Mouse (Mus musculus): Measurements from ENCODE around the gene Ager.

Ager gene

DNA sequence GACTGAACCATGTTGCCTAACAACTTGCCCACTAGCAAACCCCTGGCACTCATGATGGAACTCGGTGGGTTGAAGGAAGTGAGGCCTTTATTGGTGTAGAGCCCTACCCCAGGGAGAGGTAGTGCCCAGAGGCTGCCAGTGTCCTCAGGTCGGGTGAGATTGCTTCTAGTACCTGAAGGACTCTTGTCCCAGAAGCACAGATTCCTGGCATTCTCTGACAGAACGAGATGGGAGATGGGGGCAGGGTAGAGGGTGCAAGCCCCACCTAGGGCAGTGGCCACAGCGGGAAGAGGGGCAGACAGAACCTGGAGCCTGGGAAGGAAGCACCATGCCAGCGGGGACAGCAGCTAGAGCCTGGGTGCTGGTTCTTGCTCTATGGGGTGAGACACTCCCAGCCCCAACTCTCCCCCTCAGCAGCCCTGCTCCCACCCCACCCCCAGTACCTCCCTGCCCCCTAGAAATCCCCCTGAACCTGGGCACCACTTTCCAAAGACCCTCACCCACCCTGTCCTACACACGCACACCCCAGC is at the start of gene Ager:
Gene Ager (plus strand): TSS at position 297 of the 530 bp plus-strand sequence.
- DNase-seq (ENCODE audit: extremely low read depth, insufficient read length, low spot score) = no peak

- no peak for DNase-seq (ENCODE audit: extremely low read depth, insufficient read length, low spot score)
Measured at GRCm38 (mm10) chr17:34549156-34549555, 48.5 kb upstream of the Ager start.

- DNase-seq (ENCODE audit: extremely low read depth, insufficient read length, low spot score) = no peak
Measured at GRCm38 (mm10) chr17:34549843-34550242, 47.8 kb upstream of the Ager start.

DNA sequence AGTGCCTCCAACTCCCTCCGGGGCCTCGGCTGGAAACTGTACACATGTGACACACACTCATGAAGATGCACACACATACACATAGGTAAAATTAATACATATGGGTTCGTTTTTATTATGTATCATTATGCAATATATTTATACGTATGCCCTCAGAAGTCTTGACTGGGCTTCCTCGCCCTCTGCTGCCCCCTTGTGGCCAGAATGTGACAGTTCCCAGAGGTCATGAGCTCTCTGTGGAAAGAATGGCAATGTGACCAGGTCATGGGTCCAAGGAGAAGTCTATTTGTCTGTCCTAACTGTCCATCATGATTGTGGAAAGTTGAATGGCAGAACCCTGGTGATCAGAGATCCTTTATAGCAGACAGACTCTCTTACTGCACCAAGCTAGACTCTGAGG is 42.2 kb upstream of the Ager start:
- no peak for DNase-seq (ENCODE audit: extremely low read depth, insufficient read length, low spot score)

GRCm38 (mm10) chr17:34556406-34556805 is 41.3 kb upstream of the Ager start:
- DNase-seq (ENCODE audit: extremely low read depth, insufficient read length, low spot score) = no peak

DNA sequence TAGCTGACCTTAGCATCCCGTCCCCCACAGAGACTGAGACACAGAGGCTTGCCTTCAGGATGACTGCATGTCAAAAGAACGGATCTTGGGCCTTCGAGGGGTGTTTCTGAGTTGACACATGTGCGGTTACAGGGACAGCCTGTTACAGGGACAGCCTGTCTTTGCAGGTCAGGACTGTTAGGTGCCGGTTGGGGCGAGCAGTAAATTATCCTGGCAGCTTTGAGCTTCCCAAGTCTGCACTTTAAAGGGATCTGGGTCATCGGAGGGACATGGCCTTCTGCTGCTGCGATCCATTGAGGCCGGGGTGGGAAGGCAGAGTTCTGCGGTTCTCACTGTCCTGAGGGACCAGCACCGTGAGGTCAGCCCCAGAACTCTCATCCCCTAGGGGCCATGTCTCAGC is 40.3 kb upstream of the Ager start:
- no peak for DNase-seq (ENCODE audit: extremely low read depth, insufficient read length, low spot score)

- DNase-seq (ENCODE audit: extremely low read depth, insufficient read length, low spot score) = no peak
Measured at GRCm38 (mm10) chr17:34559116-34559515, 38.5 kb upstream of the Ager start.

DNA sequence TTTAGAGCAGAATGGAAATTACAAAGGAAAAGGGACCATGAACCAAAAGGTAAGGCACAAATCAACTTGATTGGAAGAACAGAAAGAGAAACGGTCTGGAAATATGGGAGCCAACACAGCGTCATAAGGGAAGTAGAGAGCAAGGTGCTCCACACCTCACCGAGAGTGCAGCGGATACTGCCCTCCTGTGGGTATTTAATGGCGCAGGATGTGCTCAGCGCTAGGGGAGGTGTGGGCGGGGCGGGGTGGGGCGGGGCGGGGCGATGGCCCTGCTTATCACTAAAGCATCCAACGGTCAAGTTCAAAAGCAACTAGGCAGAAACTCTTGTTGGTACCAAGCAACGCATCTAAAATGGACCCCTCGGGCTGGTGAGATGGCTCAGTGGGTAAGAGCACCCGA is 37.8 kb upstream of the Ager start:
- DNase-seq (ENCODE audit: extremely low read depth, insufficient read length, low spot score) = no peak

DNA sequence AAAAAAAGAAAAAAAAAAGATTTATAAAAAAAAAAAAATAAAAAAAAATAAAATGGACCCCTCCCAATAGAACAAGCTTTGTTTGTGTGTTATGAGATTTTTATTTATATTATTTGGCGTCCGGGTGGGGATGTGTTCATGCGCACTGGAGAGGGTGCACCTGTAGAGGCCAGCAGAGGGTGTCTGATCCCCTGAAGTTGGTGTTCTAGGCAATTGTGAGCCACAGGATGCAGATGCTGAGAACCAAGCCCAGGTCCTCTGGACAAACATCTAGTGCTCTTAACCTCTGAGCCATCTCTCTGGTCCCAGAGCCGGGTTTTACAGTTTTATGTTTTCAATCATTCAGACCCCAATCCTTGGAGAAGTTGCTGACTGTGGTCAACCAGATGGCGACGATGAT is 37.2 kb upstream of the Ager start:
- no peak for DNase-seq (ENCODE audit: extremely low read depth, insufficient read length, low spot score)

- no peak for DNase-seq (ENCODE audit: extremely low read depth, insufficient read length, low spot score)
Measured at GRCm38 (mm10) chr17:34561200-34561599, 36.5 kb upstream of the Ager start.

- DNase-seq (ENCODE audit: extremely low read depth, insufficient read length, low spot score) = no peak
Measured at GRCm38 (mm10) chr17:34562595-34562994, 35.1 kb upstream of the Ager start.

GRCm38 (mm10) chr17:34563354-34563753 is 34.3 kb upstream of the Ager start:
- DNase-seq (ENCODE audit: extremely low read depth, insufficient read length, low spot score) = no peak

- DNase-seq (ENCODE audit: extremely low read depth, insufficient read length, low spot score) = peak; percentile 38
Measured at GRCm38 (mm10) chr17:34564003-34564421, 33.6 kb upstream of the Ager start, which contains the start of gene Notch4. Gene Notch4, plus strand, starts transcription at chr17:34564268.

- no peak for DNase-seq (ENCODE audit: extremely low read depth, insufficient read length, low spot score)
Measured at GRCm38 (mm10) chr17:34564796-34565195, 32.9 kb upstream of the Ager start.

DNA sequence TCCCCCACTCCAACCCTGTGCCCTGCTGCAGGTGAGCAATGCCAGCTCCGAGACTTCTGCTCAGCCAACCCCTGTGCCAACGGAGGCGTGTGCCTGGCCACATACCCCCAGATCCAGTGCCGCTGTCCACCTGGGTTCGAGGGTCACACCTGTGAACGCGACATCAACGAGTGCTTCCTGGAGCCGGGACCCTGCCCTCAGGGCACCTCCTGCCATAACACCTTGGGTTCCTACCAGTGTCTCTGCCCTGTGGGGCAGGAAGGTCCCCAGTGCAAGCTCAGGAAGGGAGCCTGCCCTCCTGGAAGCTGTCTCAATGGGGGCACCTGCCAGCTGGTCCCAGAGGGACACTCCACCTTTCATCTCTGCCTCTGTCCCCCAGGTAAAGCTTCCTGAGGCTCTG is 30.4 kb upstream of the Ager start:
- DNase-seq (ENCODE audit: extremely low read depth, insufficient read length, low spot score) = no peak

- no peak for DNase-seq (ENCODE audit: extremely low read depth, insufficient read length, low spot score)
Measured at GRCm38 (mm10) chr17:34568421-34568820, 29.2 kb upstream of the Ager start.

DNA sequence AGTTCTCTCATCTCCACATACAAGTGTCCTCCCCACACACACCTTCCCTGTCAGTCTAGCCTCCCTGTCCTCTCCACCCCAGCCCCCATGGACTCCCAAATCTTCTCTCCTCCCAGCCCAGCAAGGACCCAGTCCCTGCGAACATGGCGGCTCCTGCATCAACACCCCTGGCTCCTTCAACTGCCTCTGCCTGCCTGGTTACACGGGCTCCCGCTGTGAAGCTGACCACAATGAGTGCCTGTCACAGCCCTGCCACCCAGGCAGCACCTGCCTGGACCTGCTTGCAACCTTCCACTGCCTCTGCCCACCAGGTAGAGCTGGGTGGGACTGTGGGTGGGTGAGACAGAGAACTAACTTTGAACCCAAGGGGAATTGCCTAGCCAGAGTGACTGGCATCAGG is 27.7 kb upstream of the Ager start:
- no peak for DNase-seq (ENCODE audit: extremely low read depth, insufficient read length, low spot score)

GRCm38 (mm10) chr17:34571875-34572274 is 25.8 kb upstream of the Ager start:
- DNase-seq (ENCODE audit: extremely low read depth, insufficient read length, low spot score) = no peak

DNA sequence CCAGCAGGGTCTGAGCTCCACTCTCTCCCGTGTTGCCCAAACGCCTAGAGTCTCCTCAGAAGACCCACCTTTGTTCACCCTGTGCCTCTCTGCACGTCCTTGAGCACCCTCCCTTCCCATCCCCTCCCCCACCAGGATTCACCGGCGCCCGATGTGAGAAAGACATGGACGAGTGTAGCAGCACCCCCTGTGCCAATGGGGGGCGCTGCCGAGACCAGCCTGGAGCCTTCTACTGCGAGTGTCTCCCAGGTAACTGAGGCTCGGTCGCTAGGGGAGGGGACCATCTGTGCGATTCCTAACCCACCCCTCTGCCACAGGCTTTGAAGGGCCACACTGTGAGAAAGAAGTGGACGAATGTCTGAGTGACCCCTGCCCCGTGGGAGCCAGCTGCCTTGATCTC is 25.3 kb upstream of the Ager start:
- no peak for DNase-seq (ENCODE audit: extremely low read depth, insufficient read length, low spot score)

GRCm38 (mm10) chr17:34576577-34576976 is 21.1 kb upstream of the Ager start:
- no peak for DNase-seq (ENCODE audit: extremely low read depth, insufficient read length, low spot score)

DNA sequence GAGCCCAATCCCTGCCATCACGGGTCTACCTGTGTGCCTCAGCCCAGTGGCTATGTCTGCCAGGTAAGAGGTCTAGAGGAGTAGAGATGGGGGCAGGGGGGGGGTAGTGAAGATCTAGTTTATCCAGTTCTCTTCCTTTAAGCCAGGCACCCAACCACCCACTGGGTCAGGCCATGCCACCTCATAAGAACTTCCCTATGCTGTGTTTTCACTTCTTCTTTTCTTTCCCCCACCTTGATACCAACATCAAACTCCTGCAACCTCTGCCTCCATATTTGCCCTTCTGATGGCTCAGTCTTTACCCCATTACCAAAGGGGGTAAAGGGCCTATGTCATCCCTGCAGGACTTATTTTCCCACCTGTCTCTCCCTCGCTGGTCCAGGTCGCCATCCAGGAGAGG is 19.6 kb upstream of the Ager start:
- DNase-seq (ENCODE audit: extremely low read depth, insufficient read length, low spot score) = no peak

GRCm38 (mm10) chr17:34582528-34582927 is 15.1 kb upstream of the Ager start:
- DNase-seq (ENCODE audit: extremely low read depth, insufficient read length, low spot score) = no peak

- DNase-seq (ENCODE audit: extremely low read depth, insufficient read length, low spot score) = no peak
Measured at GRCm38 (mm10) chr17:34583397-34583796, 14.3 kb upstream of the Ager start.
